Mouse (Mus musculus): Measurements from ENCODE around the gene Slamf6. TPM values are rescaled to one million over a fixed set of nuclear protein-coding genes. Genes with fewer than 3 reads are reported as not detected.

Gene Slamf6
- polyA plus RNA-seq, 1 experiment from 2014 or later, result 0.37 TPM

GRCm38 (mm10) chr1:171922844-171923243 is 5.5 kb downstream of the Slamf6 start:
- H3K36me3 ChIP-seq, result no peaks in the 10 kb centered on the region
- WGBS, result 81% methylated on average over 5 of the region's 5 CpGs
- no peak overlapping the region for H3K27ac ChIP-seq (replicated peaks)
- no peak overlapping the region for H3K9ac ChIP-seq
- H3K4me2 ChIP-seq, result no peak overlapping the region
- ATAC-seq (ENCODE audit: extremely low read depth, insufficient number of reproducible peaks, low FRiP score, low TSS enrichment), result no peak
- peaks cover 3% of the 10 kb centered on the region; the same call in 1 of the 2 replicates for H3K9me3 ChIP-seq
- no peaks in the 10 kb centered on the region for H3K4me1 ChIP-seq
- H3K4me3 ChIP-seq, result no peak overlapping the region
- no peaks in the 10 kb centered on the region for H3K27me3 ChIP-seq (replicated peaks)

- 73% methylated on average over 3 of the region's 3 CpGs for WGBS
- peaks cover 3% of the 10 kb centered on the region; the same call in 1 of the 2 replicates for H3K9me3 ChIP-seq
- H3K4me2 ChIP-seq, result no peak overlapping the region
- no peak overlapping the region for H3K27ac ChIP-seq (replicated peaks)
- no peaks in the 10 kb centered on the region for H3K27me3 ChIP-seq (replicated peaks)
- no peak overlapping the region for H3K4me3 ChIP-seq
- no peaks in the 10 kb centered on the region for H3K4me1 ChIP-seq
- no peaks in the 10 kb centered on the region for H3K36me3 ChIP-seq
- ATAC-seq (ENCODE audit: extremely low read depth, insufficient number of reproducible peaks, low FRiP score, low TSS enrichment), result no peak
- H3K9ac ChIP-seq, result no peak overlapping the region
Observed at GRCm38 (mm10) chr1:171924900-171925299, 7.6 kb downstream of the Slamf6 start.

GRCm38 (mm10) chr1:171933851-171934250 is 16.5 kb downstream of the Slamf6 start:
- H3K9ac ChIP-seq, result no peak overlapping the region
- no peaks in the 10 kb centered on the region for H3K9me3 ChIP-seq
- no peak overlapping the region for H3K4me3 ChIP-seq
- no peak overlapping the region for H3K27ac ChIP-seq (replicated peaks)
- H3K27me3 ChIP-seq (replicated peaks), result no peaks in the 10 kb centered on the region
- ATAC-seq (ENCODE audit: extremely low read depth, insufficient number of reproducible peaks, low FRiP score, low TSS enrichment), result no peak
- WGBS, result 18% methylated on average over 3 of the region's 3 CpGs
- peaks cover 12% of the 10 kb centered on the region for H3K4me1 ChIP-seq
- H3K4me2 ChIP-seq, result no peak overlapping the region
- no peaks in the 10 kb centered on the region for H3K36me3 ChIP-seq

GRCm38 (mm10) chr1:171938952-171939948 is 21.9 kb downstream of the Slamf6 start:
- Histone ChIP-seq H3K4me1 (peaks cover under 1% of the 10 kb centered on the region; the same call in 1 of the 2 replicates), H3K27ac (replicated peaks) (no peak overlapping the region), H3K4me3 (no peak overlapping the region), H3K36me3 (no peaks in the 10 kb centered on the region), H3K9me3 (no peaks in the 10 kb centered on the region), H3K9ac (no peak overlapping the region), H3K27me3 (replicated peaks) (no peaks in the 10 kb centered on the region), H3K4me2 (no peak overlapping the region)
- no peak for ATAC-seq (ENCODE audit: extremely low read depth, insufficient number of reproducible peaks, low FRiP score, low TSS enrichment)
- 60% methylated on average over 14 of the region's 14 CpGs for WGBS

GRCm38 (mm10) chr1:171940626-171941025 is 23.3 kb downstream of the Slamf6 start:
- Histone ChIP-seq H3K9me3 (no peaks in the 10 kb centered on the region), H3K4me1 (no peaks in the 10 kb centered on the region), H3K4me2 (no peak overlapping the region), H3K4me3 (no peak overlapping the region), H3K27me3 (replicated peaks) (no peaks in the 10 kb centered on the region), H3K27ac (replicated peaks) (no peak overlapping the region), H3K9ac (no peak overlapping the region), H3K36me3 (no peaks in the 10 kb centered on the region)
- 70% methylated on average over 6 of the region's 6 CpGs for WGBS
- ATAC-seq (ENCODE audit: extremely low read depth, insufficient number of reproducible peaks, low FRiP score, low TSS enrichment), result no peak

- ATAC-seq (ENCODE audit: extremely low read depth, insufficient number of reproducible peaks, low FRiP score, low TSS enrichment), result no peak
- no peaks in the 10 kb centered on the region for H3K4me1 ChIP-seq
- H3K9ac ChIP-seq, result no peak overlapping the region
- H3K9me3 ChIP-seq, result no peaks in the 10 kb centered on the region
- H3K36me3 ChIP-seq, result no peaks in the 10 kb centered on the region
- H3K27ac ChIP-seq (replicated peaks), result no peak overlapping the region
- no peak overlapping the region for H3K4me3 ChIP-seq
- H3K27me3 ChIP-seq (replicated peaks), result no peaks in the 10 kb centered on the region
- 63% methylated on average over 6 of the region's 6 CpGs for WGBS
- H3K4me2 ChIP-seq, result no peak overlapping the region
Observed at GRCm38 (mm10) chr1:171946447-171946995, 29.2 kb downstream of the Slamf6 start.

GRCm38 (mm10) chr1:171948161-171948945 is 31.0 kb downstream of the Slamf6 start:
- Histone ChIP-seq H3K9ac (no peak overlapping the region), H3K36me3 (no peaks in the 10 kb centered on the region), H3K4me3 (no peak overlapping the region), H3K4me2 (no peak overlapping the region), H3K27ac (replicated peaks) (no peak overlapping the region), H3K27me3 (replicated peaks) (no peaks in the 10 kb centered on the region), H3K4me1 (no peaks in the 10 kb centered on the region), H3K9me3 (no peaks in the 10 kb centered on the region)
- 74% methylated on average over 11 of the region's 11 CpGs for WGBS
- no peak for ATAC-seq (ENCODE audit: extremely low read depth, insufficient number of reproducible peaks, low FRiP score, low TSS enrichment)

- Histone ChIP-seq H3K4me1 (no peaks in the 10 kb centered on the region), H3K9me3 (no peaks in the 10 kb centered on the region), H3K4me2 (no peak overlapping the region), H3K27me3 (replicated peaks) (no peaks in the 10 kb centered on the region), H3K36me3 (no peaks in the 10 kb centered on the region), H3K27ac (replicated peaks) (no peak overlapping the region), H3K4me3 (no peak overlapping the region), H3K9ac (no peak overlapping the region)
- WGBS, result 83% methylated on average over 6 of the region's 6 CpGs
- no peak for ATAC-seq (ENCODE audit: extremely low read depth, insufficient number of reproducible peaks, low FRiP score, low TSS enrichment)
Observed at GRCm38 (mm10) chr1:171948946-171949508, 31.7 kb downstream of the Slamf6 start.

GRCm38 (mm10) chr1:171955071-171955470 is 37.8 kb downstream of the Slamf6 start:
- H3K27me3 ChIP-seq (replicated peaks), result no peaks in the 10 kb centered on the region
- H3K4me2 ChIP-seq, result no peak overlapping the region
- no peaks in the 10 kb centered on the region for H3K36me3 ChIP-seq
- no peak overlapping the region for H3K4me3 ChIP-seq
- no peak overlapping the region for H3K9ac ChIP-seq
- ATAC-seq (ENCODE audit: extremely low read depth, insufficient number of reproducible peaks, low FRiP score, low TSS enrichment), result no peak
- no peak overlapping the region for H3K27ac ChIP-seq (replicated peaks)
- WGBS, result 60% methylated on average over 6 of the region's 6 CpGs
- H3K4me1 ChIP-seq, result no peaks in the 10 kb centered on the region
- no peaks in the 10 kb centered on the region for H3K9me3 ChIP-seq

- no peak for ATAC-seq (ENCODE audit: extremely low read depth, insufficient number of reproducible peaks, low FRiP score, low TSS enrichment)
- 62% methylated on average over 2 of the region's 2 CpGs for WGBS
- H3K27me3 ChIP-seq (replicated peaks), result no peaks in the 10 kb centered on the region
Observed at GRCm38 (mm10) chr1:171957411-171957810, 40.1 kb downstream of the Slamf6 start.

GRCm38 (mm10) chr1:171960726-171961125 is 43.4 kb downstream of the Slamf6 start:
- Histone ChIP-seq H3K9ac (no peak overlapping the region), H3K27me3 (replicated peaks) (no peaks in the 10 kb centered on the region), H3K36me3 (no peaks in the 10 kb centered on the region), H3K27ac (replicated peaks) (no peak overlapping the region), H3K4me2 (no peak overlapping the region), H3K4me3 (no peak overlapping the region), H3K4me1 (no peaks in the 10 kb centered on the region), H3K9me3 (no peaks in the 10 kb centered on the region)
- no peak for ATAC-seq (ENCODE audit: extremely low read depth, insufficient number of reproducible peaks, low FRiP score, low TSS enrichment)
- 82% methylated on average over 5 of the region's 5 CpGs for WGBS

More at GRCm38 (mm10) chr1:171957411-171957810, 40.1 kb downstream of the Slamf6 start:
- H3K9ac ChIP-seq, result no peak overlapping the region
- H3K4me3 ChIP-seq, result no peak overlapping the region
- H3K4me1 ChIP-seq, result no peaks in the 10 kb centered on the region
- no peak overlapping the region for H3K27ac ChIP-seq (replicated peaks)
- H3K9me3 ChIP-seq, result no peaks in the 10 kb centered on the region
- H3K36me3 ChIP-seq, result no peaks in the 10 kb centered on the region
- no peak overlapping the region for H3K4me2 ChIP-seq

Measured in heart, embryonic 13.5 days (tissue).